Mouse (Mus musculus): ENCODE measurements around the gene Lin7a.

Lin7a gene

DNA sequence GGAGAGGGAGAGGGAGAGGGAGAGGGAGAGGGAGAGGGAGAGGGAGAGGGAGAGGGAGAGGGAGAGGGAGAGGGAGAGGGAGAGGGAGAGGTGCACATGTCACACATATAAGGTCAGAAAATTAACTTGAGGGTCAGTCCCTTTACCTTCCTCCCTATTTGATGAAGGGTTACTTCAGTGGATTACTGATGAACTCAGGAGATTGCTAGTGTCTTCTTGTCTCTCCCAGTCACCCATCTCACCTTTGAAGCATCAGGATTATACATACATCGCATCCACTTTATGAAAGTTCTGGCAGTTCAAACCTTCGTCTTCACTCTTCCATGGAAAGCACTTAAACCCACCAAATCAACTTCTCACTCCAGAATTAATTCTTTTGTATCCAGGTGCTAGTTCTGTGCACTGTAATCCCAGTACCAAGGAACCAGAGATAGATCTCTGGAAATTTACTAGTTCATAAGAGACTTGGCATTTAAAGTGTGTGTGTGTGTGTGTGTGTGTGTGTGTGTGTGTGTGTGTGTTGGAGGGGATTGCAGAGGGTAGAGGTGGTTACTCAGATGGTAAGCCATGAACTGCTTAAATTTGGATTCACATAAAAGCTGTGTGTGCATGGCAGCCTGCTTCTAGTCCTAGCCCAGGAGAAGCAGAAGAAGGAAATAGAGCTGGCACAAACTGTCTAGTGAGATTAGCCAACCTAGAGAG lies 19.5 kb upstream of the Lin7a start:
- DNase-seq (ENCODE audit: low spot score), result no peak

DNA sequence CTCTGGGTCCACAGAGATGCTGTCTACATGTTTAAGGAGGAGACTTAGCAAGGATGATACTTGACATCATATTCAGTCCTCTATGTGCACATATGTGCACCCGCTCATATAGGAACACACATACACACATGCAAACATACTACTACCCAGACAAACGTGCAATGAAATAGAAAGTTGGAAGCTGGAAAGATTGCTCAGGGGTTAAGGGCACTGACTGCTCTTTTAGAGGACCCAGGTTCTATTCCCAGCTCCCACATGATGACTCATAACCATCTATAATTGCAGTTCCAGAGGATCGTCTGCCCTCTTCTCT lies 19.0 kb upstream of the Lin7a start:
- no peak for DNase-seq (ENCODE audit: low spot score)

DNA sequence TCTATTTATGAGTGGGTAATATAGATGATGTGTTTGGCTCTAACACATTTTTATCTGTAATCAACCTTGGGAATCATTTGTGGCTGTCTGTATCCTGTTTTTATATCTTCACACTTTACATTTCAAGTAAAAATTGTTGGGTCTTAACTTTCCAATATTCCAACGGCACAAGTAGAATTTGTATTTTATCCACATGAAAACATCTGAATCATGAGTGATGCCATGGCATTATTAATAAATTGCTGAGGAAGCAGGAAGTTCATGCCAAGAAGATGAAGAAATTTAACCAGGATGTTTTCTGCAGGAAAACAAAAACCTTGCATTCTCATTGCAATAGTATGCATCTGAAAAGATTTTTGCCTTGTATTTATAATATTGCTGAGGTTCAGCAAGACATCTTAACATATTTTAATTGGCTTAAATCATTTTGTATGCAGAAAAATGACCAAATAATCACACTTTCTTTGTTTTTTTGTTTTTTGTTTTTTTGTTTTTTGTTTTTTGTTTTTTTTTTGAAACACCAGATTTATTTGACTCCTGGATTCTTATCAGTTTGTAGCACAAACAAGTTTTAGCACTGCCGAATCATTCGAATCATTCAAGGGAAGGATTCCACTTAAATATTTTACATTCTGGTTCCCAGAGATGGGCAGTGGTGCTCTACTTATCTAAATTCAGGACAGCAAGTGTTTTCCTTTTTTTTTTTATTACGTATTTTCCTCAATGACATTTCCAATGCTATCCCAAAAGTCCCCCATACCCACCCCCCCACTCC lies 18.1 kb upstream of the Lin7a start:
- no peak for DNase-seq (ENCODE audit: low spot score)

DNA sequence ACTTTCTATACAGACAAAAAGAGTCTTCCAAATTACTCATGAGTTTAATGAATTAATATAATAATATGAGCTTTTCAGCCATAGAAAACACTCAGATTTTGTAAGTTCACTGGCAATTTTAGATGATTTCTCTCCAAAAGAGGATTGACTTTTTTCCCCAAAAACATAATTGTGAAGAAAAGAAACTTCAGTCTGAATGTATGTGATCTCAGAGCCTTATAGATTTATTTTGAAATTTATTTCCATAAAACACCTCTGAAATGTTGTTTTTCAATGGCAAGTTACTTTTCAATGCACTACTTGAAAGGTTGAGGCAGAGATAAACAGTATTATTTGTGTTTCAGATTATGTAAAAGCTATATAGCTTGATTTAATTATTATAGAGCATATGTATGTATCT lies 16.8 kb upstream of the Lin7a start:
- no peak for DNase-seq (ENCODE audit: low spot score)

DNA sequence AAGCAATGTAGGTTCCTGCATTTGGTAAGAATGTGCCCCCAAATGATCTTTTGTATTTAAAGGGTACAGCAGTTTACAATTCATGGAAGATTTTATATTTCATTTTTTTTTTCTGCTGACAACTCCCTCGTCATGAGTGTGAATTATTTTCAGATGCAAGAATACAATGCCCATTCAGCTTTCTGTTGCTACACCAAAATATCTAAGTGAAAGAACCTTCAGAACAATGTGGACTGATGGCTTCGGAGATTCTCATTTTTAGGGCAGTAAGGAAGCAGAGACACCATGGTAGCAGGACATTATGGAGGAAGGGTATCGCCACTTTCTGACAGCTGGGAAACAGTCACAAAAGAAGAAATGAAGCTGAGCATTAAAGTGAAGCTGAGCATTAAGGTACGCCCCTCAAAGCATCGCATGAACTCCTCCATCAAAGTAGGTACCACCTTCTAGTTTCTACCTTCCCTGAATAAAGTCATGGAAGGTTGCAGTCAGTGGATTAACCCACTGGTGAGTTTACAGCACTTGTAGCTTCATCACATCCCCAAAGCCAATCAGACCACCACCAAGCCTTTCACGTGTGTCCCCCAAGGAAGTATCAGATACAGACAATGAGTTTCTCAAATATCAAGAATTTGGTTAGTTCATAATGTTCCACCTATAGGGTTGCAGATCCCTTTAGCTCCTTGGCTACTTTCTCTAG lies 16.0 kb upstream of the Lin7a start:
- DNase-seq (ENCODE audit: low spot score), result no peak

DNA sequence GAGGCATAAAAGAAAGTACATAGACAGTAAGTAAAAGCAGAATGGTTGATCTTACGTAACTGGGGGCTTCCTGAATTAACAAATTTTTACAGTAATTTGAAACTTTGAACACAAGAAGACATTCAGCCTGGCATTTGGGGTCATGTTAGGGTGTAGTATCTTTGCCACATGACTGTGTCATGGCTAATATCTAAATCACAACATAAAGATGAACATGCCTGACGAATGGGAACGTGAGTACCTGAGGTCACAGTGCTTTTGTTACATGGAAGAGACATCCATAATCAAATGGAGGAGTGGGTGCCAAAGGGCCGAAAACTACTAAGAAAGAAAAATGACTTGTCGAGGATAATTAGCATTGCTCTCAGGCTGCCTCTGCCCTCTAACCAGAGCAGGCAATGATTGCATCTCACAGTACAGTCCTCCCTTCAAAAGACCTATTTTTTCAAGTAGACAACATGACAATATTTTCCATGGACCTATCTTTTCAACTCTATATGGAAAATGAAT lies 15.0 kb upstream of the Lin7a start:
- DNase-seq (ENCODE audit: low spot score), result no peak

DNA sequence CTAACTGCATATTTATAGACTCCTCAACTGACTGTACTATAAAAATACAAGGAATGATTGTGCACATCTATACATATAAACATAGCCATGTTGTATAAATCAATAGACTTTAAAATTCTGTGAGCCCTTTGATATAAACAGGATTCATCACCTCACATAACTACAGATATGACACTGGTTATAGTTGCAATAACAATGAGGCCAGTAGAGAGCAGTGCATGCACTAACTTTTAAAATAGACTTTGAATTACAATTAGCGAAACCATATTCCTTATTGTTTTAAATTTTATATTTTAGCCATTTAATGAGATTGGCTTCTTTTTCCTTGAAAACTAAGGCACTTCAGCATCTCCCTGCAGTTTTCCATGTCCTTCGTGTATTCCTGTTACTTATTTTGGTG lies 11.1 kb upstream of the Lin7a start:
- DNase-seq (ENCODE audit: low spot score), result no peak

DNA sequence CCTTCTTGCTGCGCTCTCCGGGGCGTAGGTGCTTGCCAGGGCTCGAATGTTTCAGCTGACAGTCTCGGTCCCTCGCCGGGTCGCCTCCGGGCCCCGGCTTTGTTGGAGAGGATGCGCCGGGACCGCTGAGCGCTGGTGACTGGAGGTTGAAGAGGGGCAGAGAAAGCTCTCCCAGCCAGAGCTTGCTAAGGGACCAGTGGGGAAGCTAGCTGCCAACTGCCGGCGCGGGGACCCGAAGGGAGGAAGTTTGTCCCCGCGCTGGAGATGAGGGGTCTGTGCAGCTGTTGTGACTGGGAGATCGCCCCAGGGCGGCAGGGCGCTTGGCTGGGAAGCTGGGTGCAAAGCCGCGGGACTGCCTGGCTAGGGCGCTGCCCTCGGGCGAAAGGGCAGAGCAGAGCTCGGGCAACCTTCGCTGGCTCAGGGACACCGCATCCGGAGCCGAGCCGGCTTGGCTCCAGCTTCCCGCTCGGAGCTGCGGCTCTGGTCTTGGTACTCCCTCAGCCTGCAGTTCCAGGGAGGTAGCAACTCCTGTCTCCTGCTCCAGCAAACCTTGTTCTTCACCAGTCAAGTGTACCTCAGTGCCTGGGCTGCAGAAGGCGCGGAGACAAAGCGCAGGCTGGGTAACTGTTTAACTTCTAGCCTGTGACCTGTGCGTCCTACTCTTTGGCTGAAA lies 781 bp downstream of the Lin7a start:
- no peak for DNase-seq (ENCODE audit: low spot score)

DNA sequence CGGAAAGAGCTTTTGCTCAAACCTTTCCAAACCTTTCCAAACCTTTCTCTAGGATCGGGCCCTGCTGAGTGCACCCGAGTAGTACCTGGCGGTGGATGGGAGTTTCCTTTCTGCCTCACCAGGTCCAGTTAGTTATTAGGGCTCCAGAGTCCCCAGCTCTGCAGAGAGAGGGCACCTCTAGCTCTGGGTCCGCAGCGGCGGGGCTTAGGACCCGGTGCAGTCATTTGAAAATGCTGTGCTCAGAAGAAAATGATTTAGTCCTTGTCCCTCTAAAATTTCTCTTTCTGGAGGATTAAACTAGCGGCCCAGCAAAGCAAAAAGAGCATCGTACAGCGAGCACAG lies 1.3 kb downstream of the Lin7a start:
- no peak for DNase-seq (ENCODE audit: low spot score)

DNA sequence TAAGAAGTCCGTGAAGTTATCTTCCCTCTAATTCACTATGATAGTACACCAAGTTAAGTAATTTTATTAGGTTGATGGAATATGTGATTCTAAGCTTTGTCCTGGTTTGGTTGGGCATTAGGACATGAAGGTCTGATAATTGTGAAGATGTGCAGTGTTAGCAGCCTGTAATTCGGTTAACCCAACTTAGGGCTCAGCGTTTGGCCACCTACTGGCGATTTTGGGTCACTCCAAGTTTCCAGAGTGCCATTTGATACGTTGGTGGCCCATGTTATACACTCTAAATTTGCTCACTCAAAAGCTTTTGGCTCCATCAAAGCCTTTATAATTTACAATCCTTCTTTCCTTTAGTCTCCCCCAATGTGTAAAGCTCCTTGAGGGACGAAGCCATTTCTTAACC lies 2.4 kb downstream of the Lin7a start:
- no peak for DNase-seq (ENCODE audit: low spot score)

DNA sequence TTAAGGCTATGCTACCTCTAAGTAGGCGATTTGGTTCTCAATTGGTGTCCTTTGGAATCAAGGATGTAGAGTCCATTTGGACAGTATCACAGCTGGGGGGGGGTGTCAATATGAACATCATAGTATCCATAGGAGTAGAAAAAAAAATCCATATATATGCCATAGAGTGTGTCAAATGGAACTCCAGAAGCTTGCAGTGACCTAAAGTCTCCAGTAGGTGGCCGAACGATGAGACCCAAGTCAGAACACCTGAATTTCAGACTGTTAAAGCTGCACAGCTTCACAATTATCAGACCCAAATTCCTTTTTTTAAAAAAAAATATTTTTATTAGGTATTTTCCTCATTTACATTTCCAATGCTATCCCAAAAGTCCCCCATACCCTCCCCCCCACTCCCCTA lies 3.3 kb downstream of the Lin7a start:
- DNase-seq (ENCODE audit: low spot score), result no peak

DNA sequence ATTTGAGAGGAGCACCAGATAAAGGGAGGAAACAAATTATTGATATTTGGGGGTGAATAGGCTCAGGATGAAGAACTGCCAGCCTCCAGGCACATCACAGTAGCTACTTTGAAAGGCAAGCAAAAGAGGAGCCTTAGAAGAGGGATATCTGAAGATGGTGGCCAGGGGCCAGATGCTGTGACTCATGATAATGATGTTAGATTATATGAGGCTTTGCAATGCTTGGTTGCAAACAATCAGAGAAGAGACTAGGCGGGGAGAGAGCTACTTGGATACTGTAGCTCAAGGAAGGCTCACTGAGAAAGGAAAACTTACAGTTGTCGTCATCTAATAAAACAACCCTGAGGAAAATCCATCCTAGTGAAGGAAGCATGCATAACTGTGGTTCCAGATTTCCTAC lies 5.2 kb downstream of the Lin7a start:
- no peak for DNase-seq (ENCODE audit: low spot score)

DNA sequence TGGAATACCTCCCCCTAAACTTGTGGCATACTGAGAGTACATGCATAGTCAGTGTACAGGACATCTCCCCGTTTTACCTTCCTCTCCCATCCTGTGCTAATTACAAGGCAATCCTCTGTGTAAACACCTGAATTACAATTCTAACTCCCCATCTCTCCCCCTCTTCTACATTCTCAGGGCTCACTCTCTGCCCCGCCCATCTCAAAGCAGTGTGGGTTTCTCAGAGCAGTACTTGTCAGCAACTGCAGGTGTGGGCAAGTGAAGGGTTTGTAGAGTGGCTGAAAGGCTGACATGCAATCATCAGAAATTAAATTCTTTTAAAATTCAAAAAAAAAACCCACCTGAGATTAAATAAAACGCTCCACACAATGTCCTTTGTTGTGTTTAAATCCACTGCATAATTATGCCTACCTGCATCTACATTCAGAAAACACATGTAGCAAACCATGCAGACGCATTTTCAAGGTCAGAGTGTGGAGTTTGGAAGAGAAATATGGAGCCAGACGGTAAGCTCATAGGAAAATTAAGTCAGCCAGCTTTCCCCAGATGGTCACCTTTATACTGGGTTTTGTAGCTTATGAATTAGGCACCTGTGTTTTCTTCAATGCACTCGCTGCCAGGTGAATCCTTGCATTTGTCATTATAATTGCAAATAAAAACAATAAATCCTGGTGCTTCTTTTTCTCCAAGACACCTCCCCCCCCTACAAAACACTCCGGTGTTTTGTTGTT lies 22.6 kb downstream of the Lin7a start:
- no peak for DNase-seq (ENCODE audit: low spot score)

DNA sequence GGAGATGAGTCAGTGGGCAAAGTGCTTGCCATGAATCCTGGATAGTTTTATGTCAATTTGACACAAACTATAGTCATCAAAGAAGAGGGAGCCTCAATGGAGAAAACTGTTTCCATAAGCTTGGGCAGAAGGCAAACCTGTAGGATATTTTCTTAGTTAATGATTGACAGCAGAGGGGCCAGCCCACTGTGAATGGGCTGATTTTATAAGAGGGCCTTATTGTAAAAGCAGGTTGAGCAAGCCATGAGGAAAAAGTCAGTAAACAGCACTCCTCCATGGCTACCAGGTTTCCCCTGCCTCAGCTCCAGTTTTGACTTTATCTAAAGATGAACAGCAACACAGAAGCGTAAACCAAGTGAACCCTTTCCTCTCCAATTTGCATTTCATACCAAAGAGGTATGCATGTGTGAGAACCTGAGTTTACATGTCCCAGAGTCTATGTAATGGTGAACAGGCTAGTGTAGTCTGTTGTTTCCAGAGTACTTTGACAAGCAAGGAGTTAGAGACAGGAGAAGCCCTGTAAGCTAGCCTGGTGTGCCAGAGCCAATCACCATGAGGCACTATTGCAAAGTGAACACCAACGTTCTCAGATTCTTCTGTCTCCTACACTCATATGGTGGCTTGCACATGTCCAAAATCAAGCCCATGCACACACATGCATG lies 29.2 kb downstream of the Lin7a start:
- DNase-seq (ENCODE audit: low spot score), result no peak

DNA sequence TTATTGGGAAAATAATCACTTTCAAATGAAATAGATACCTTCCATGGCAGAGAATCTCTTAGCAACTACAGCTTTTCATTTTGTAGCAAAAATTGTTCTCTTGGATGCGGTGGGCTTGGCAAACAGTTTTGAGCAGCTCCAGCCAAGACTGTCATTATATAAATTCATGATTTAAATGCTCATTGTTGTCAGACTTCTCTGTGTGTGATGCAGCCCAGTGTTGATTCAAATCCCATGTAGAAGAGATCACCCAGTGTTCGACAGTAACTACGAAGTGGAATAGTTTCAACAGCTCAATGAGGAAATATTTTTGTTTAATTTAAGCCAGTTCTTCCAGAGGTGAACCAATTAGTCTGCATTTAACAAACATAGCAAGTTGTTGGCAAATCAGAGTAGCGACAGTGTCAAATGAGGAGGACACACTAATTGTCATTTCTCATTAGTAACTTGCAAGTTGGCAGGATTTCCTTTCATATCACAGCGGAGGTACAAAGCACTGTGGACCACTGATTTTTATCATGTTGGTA lies 39.5 kb downstream of the Lin7a start:
- no peak for DNase-seq (ENCODE audit: low spot score)

DNA sequence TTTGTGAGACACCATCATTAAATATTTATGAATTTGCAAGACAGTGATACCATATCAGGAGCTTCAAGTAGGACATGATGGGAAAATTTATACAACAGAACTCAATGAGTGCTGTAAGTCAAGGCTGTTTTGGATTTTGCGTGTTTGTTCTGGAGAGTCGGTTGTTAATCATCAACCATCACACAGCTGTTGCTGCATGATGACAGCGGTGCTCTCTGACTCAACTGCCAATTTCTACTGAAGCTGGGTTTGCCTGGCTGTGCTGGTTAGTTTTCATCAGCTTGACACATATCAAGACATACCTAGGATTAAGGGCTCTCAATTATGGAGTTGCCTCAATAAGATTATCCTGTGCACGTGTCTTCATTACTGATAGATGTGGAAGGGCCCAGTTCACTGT lies 41.1 kb downstream of the Lin7a start:
- DNase-seq (ENCODE audit: low spot score), result no peak

DNA sequence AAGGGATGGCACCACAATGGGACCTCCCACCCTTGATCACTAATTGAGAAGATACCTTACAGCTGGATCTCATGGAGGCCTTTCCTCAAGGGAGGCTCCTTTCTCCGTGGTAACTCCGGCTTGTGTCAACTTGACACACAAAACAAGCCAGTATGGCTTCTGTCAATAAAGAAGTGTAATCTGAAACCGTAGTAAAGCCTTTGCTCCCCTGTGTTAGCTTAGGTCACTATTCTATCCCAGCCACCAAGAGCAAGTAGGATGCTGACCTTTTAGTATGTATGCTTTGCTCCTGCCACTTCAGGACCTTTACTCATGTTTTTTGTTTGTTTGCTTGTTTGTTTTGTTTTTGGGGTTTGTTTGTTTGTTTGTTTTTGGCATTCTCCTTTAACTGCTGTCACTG lies 41.9 kb downstream of the Lin7a start:
- no peak for DNase-seq (ENCODE audit: low spot score)

DNA sequence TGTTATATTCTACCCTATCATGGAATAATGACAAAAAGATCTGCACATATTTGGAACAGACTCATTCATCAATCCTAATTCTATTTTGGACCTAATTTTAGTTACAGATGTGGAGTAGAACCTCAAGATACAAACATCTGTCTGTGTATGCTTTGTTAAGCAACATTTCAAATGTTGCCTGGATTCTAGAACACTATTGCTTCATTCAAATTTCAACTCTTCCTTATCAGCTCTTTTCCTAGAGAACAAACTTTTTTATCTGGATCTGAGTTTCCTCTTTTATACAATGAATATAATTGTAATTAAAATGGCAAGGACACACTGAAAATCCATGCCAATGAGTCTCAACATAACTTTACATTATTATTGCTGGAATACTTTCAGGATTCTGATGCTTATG lies 43.8 kb downstream of the Lin7a start:
- no peak for DNase-seq (ENCODE audit: low spot score)

DNA sequence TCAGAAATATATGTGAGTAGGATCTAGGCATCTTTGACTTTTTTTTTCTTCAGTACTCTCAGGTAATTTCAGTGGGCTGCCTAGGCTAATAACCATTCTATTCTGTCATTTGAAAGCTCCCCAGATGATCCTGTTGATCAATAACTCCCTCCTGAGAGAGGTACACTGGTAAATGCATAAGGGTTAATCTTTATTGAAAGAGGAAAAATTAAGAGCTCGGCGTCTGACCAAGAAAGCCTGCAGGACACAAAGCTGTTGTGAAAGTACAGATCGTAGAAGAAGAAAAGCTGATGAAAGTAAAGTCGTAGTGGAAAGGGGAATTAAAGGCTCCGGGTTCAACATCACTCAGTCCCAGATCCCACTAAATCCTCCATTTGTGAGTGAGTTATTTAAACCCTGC lies 44.2 kb downstream of the Lin7a start:
- DNase-seq (ENCODE audit: low spot score), result no peak

DNA sequence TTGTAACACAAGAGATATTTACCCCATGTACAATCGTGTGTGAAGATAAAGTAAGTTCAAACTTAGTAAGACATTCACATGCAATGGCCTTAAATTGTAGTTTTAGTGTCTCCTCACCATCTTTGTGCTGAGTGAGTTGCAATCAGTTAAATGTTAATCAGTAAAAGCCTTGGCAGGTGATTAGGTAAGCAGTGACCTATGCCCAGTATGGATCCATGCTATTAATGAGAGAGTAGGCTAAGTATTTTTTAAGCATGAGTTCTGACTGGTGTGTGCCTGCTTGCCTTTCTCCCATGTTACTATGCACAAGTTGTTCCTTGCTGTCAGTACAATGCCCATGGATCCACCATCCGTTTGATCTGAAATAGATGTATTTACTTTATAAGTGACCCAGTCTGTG lies 44.6 kb downstream of the Lin7a start:
- no peak for DNase-seq (ENCODE audit: low spot score)

DNA sequence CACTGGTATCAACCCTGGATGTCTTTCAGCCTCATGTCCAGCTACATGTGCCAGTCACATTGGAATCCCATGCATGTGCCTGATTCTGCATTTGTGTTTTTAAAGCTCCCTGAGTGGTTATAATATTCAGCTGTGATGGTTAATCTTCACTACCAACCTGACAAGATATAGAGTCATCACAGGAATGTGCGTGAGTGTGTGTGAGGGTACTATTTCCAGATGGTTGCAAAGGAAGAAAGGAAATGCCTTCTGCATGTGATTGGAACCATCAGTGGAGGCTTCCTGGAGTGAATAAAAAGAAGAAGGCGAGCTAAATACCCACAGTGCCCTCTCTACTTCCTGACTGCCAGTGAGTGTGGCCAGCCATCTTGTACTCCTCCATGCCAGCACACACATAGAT lies 48.2 kb downstream of the Lin7a start:
- no peak for DNase-seq (ENCODE audit: low spot score)

Measured in c-Kit-positive CD71-positive TER-119-positive erythroid progenitor cells, embryonic 14.5 days (primary cell).